Mouse (Mus musculus) cortical plate, adult 2 months (tissue): ENCODE measurements around the gene Mrpl2.
A peak's percentile ranks its signal among the peaks of the same experiment; 100 is the strongest.

Experiments
- CTCF ChIP-seq: fragments of 200-500 bp; IDR thresholded peaks from 2 replicates; pipeline ENCODE4 v1.5.1; 2011; ENCODE audit warnings: mild to moderate bottlenecking, control low read depth, low read length; ENCODE audit not compliant: insufficient read depth; ENCODE audit errors: extremely low read depth
- POLR2A ChIP-seq: fragments of 200-500 bp; IDR thresholded peaks from 2 replicates; pipeline ENCODE4 v1.6.1; 2011; ENCODE audit warnings: mild to moderate bottlenecking, low read length, control low read depth; ENCODE audit not compliant: insufficient read depth; ENCODE audit errors: extremely low read depth

DNA sequence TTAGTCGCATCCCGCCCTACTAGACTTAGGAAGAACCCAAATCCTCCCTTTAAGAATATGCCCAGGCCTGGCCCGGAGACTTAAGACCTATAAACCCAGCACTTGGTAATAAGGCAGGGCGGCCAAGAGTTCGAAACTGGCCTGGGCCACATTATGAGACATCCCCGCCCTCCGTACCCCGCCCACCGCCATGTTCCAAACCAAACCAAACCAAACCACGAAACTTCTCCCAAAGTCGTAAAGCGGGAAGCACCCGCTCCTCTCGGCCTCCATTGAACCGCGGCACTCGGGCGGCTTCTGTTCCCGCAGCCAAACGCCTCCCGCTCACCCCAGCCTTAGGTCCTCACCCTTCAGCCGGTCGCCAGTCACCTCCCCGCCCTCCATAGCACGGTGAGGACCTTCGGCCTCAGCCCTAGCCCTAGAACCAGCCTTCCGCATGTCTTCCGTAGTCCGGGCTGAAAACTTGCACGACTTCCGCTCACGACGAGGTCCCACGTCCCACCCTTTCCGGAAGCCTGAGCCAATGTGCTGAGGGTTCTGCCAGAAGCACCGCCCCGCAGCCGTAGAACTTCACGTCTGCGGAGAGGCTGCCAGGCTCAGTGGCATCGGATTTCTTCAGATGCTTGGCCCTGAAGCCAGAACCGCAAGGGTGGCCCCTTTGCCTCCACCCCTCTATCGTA is 28.0 kb downstream of the Mrpl2 start, which contains the start of gene Rrp36:
- peak; percentile 85 for TF ChIP-seq POLR2A
- TF ChIP-seq CTCF: no peak
